Mouse (Mus musculus) ES-Bruce4 (cell line): Measurements from ENCODE around the gene Il1r2.

Experiments
- CTCF ChIP-seq: IDR thresholded peaks from one replicate; pipeline ENCODE4 v1.8.1; 2011; ENCODE audit warnings: low read depth, low read length
- POLR2A ChIP-seq: IDR thresholded peaks from one replicate; pipeline ENCODE4 v1.8.1; 2011; ENCODE audit warnings: low read length; ENCODE audit not compliant: insufficient read depth

DNA sequence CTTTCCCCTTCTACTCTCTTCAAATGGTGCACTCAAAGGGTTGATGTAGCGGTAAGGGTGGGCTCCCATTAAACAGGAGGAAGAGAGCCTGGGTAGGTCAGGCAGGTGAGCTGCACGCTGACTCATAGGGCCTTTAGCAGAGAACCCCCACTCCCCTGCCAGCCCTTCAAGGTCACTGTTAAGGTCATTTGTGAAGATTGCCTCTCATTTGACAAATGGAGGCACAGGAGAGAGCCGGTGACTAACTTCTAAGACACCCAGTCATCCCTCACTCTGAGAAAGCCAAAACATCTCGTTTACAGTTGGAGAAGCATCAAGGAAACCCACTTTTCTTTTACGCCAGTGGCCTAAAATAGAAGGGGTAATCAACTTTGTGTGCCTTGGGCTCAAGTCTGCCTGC is 16.5 kb upstream of the Il1r2 start:
- TF ChIP-seq POLR2A (no peak), CTCF (no peak)
